Mouse (Mus musculus) left cerebral cortex, postnatal 10 days (tissue): Measurements from ENCODE around the gene Snd1. TPM values are rescaled to one million over a fixed set of nuclear protein-coding genes. Genes with fewer than 3 reads are reported as not detected.
A peak's percentile ranks its signal among the peaks of the same experiment; 100 is the strongest.

Experiments
- DNase-seq, 2 experiments: peaks; one replicate each; pipeline ENCODE4 v3.0.0; 2021 to 2022; ENCODE audit warnings: low spot score in 2 of 2, mixed read lengths in 1 of 2; ENCODE audit errors: extremely low spot score in 1 of 2
- intact Hi-C: fragments of 180-260 bp; cut with DNase I; formaldehyde crosslinking; loops from one replicate; pipeline ENCODE4 v1.15.1; 2025
- total RNA-seq, 2 experiments: library from RNA; stranded (reverse); gene quantifications; 2 replicates each; pipeline ENCODE4 v1.2.3; 2021

Snd1 gene
- total RNA-seq, 2 experiments from 2014 or later: 109 to 116 TPM

DNA sequence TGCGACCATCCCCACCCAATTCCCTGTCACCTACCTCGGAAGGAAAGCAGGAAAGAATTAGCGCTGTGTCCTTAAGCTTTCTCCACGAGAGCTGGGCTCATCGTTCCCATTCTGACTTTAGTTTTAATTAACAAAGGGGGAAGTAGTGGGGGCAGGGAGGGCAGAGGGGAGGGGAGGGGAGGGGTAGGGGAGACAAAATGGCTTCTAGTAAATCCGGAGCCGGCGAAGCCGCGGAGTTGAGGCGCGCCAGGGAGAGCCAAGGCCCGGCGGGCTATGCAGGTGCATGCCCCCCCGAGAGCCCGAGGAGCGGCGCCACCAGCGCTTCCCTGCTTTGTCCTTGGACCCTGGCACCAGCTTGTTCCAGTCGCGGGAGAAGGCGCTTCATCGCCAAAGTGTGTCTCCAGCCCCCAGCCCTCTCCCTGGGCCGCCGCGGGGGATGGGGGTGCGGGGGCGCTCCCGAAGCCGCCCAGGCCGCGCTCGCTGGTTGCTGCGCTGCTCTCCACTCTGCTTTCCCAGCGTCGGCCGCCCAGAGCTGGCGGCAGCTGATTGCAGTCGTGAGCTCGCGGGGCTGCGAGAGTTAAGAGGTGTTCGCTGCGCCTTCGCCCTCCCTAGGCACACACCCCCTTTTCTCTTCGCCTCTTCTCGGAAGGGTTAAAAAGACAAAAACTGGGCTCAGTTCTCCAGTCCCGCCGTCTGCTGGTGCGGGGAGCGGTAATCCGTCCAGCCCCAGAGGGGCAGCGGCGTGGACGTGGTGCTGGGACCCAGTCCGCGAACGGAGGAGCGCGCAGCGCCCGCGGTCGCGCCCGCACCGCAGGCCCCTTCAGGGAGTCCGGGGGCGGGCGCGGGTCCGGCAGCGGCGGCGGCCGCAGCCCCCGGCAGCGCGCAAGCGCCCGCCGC lies 357.2 kb downstream of the Snd1 start:
- DNase-seq: peak in 1 of 2 experiments; percentile 77
- intact Hi-C loops: loop anchor here (5.0 to 10.0 kb wide), 3 partner anchors 190 to 313 kb away; no protein-coding TSS in a partner anchor

GRCm38 (mm10) chr6:28832751-28833291 lies 357.9 kb downstream of the Snd1 start:
- peak; percentile 50 to 76 for DNase-seq
- intact Hi-C loops: loop anchor here (5.0 to 10.0 kb wide), 3 partner anchors 189 to 312 kb away; no protein-coding TSS in a partner anchor

DNA sequence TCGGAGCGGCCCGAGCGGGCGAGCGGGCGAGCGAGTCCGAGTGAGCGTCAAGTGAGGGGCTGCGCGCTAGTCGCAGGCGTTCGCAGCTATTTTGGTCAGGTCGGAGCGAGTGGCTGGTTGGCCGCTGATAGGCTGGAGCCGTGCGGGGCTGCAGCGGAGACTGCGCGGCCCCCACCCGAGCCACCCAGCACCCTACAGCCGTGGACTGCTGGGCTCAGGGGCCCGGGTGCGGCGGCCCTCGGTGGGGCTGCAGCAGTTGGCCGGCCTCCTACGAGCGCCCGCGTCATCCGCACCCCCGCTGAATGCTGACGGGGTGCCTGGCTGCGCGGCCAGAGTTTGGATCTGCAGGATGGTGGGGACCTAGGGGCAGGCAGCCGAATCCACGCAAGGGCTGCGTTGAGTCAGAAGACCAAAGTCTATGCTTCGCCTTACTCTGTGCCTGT lies 358.5 kb downstream of the Snd1 start:
- intact Hi-C loops: loop anchor here (5.0 to 10.0 kb wide), 3 partner anchors 189 to 311 kb away; no protein-coding TSS in a partner anchor

GRCm38 (mm10) chr6:28834046-28834445 lies 359.1 kb downstream of the Snd1 start:
- intact Hi-C loops: loop anchor here (5.0 to 10.0 kb wide), 3 partner anchors 188 to 311 kb away; no protein-coding TSS in a partner anchor
- DNase-seq: no peak

More for the DNA sequence above, 358.5 kb downstream of the Snd1 start:
- peak; percentile 58 to 81 for DNase-seq

- DNase-seq: no peak
- intact Hi-C loops: loop anchor here (10.0 kb wide), 1 partner anchor 308 kb away; no protein-coding TSS in a partner anchor
Observed at GRCm38 (mm10) chr6:28836600-28836999, 361.7 kb downstream of the Snd1 start.

- intact Hi-C loops: no loop called here
- no peak for DNase-seq
Observed at GRCm38 (mm10) chr6:28841569-28841968, 366.6 kb downstream of the Snd1 start.

GRCm38 (mm10) chr6:28842375-28843276 lies 367.7 kb downstream of the Snd1 start:
- DNase-seq: peak; percentile 71 to 80
- intact Hi-C loops: no loop called here

DNA sequence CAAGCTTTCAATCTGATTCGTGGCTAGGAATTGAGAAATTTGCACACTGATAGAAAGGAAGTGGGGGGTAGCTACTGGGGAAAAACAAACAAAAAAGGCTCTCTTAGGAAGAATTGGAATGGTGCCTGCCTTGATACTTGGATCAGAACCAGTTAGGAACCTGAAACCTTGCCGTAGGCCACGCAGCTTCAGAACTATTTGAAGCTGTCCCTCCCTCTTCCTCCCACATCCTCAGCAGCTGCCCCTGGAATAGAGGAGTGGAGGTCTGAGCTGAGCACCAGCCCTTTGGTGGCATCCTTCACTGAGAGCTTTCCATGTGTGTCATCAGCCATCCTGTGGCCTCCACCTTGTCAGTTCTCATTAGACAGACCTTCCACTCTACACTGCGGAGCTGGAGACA lies 370.7 kb downstream of the Snd1 start:
- intact Hi-C loops: no loop called here
- DNase-seq: no peak

DNA sequence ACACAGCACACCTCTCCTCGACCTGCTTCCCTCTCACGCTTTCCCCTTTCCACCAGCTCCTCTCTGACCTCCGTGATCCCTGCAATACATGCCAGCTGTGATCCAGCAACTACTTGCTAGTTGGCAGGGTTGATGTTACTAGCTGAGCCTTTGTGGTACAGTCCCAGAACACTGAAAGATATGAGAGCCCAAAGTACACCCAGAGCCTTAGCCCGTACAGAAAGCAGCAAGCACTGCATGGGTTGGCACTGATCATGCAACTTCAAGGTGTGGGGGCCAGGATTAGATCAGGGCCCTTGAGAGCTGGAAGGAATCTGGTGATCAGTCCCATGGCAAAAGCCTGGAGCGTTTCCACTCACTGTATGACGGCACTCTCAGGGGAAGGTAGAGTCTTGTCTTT lies 372.7 kb downstream of the Snd1 start:
- intact Hi-C loops: no loop called here
- no peak for DNase-seq

DNA sequence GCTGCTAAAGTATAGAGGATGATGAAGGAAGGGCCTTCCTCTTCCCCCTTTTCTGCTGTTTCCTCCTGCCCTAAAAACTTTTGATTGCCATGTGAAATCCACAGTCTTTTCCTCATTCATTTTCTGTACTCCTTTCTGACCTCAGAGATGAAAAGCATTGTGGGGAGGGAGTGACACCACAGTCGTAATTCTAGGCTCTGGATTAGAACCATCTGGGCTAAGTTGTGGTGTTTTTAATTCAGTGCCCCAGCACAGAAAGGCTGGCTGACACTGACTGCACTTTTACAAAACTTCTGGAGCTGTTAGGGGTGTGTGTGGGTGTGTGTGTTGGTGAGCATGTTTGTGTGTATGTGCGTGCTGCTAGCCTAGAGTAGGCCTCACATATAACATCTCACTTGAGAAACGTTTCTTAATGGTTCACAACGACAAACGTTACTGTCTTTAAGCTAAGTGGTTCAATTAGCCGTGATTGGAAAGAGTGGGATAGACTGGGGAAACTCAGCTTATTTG lies 373.4 kb downstream of the Snd1 start:
- no peak for DNase-seq
- intact Hi-C loops: no loop called here

DNA sequence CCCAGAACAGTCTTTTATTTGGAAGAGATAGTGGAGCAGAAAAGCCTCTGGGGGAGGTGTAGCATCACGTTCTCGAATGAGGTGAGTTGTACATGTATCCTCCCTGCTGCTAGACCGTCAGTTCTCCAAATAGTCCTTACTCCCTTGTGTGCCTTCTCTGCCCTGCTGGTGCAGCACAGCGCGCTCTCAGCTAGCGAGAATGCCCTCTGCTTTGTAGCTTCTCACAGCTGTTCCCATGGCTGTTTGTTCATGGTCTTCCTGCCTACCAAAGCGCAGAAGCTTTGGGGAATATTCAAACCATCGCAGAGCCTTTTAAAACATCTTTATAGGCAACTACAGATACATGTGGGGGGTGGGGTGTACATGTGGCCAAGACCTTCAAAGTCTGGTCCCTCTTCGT lies 374.0 kb downstream of the Snd1 start:
- DNase-seq: no peak
- intact Hi-C loops: no loop called here

GRCm38 (mm10) chr6:28849317-28849716 lies 374.4 kb downstream of the Snd1 start:
- DNase-seq: no peak
- intact Hi-C loops: no loop called here

DNA sequence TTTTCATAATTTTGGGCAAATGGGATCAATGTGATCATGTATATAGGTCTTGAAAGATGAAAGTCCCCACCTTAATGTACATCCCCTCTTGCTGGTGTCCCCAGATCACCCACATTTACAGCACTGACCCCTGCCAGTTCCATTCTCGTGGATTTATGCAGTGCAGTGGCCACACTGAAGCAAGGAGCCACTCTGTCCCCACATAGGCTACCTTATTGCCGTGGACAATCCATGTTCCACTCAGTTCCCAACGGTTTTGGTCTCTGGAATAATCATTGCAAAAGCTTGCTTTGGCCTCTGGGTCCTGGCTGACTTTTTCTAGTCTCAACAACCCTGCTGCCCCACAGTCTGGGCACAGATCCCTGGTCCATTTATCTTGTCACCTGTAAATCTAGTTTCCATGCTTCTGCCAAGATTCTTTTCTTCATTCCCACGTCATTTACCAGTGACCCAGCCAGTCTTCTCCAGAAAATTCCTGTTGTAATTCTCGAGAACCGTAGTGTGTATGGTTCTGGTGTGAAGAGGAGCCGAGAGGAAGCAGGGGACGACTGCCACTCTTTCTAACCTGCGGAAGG lies 375.5 kb downstream of the Snd1 start:
- no peak for DNase-seq
- intact Hi-C loops: no loop called here

GRCm38 (mm10) chr6:28852342-28852741 lies 377.4 kb downstream of the Snd1 start:
- intact Hi-C loops: no loop called here
- no peak for DNase-seq

- intact Hi-C loops: no loop called here
Observed at GRCm38 (mm10) chr6:28853164-28853563, 378.2 kb downstream of the Snd1 start.

DNA sequence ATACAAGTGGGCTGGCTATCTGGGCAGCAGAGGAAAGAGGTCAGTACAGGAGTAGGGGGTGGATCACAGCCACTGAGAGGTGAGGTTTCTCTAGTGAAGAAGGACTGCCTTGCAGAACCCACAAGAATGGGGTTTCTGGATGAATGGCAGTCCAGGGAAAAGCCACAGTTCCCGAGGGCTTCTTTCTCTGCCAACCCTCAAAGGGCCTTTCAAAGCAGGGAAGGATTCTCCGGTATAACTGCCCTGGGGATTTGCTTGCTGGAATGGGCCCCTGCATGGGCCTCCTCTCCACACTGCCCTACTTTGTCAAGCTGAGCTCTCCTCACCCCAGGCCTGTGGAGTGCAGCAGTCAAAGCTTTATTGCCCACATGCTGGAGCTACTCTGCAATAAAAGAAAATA lies 378.7 kb downstream of the Snd1 start:
- intact Hi-C loops: no loop called here
- no peak for DNase-seq

More at GRCm38 (mm10) chr6:28853164-28853563, 378.2 kb downstream of the Snd1 start:
- DNase-seq: no peak

DNA sequence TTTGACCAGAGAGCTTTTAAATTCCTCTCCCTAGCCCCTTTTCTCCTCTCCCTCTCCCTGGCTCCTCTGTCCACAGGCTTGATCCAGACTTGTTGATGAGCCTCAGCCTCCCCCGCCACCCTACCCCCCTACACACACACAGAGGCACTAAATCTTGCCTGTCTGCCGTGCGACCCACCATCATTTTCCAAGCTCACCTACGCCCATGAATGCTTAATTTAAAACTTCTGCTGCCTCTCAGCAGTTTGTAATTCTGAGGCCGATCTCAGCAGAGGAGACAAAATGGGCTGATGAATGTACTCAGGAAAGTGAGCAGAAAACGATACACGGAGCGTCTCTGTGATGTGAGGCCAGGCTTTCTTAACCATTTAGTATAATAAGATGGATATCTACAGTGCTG lies 379.7 kb downstream of the Snd1 start:
- no peak for DNase-seq
- intact Hi-C loops: no loop called here

DNA sequence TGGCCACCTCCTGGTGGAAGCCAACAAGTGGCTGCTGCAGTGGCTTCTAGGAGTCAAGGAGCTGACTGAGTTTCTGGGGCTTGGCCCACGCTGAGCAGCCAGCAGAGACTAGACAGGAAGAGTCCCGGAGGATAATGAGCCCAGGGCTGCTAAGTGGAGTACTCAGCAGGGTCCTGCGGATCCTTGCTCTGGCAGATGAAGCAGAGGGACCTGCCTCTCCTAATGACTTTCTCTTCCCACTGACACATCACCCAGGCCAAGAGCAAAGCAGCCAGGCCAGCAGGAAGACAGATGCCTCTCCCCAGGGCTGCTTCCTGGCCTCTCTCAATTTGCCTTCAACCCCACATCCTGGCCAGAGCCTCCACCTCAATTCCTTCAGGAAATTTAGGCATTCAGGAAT lies 380.5 kb downstream of the Snd1 start:
- no peak for DNase-seq
- intact Hi-C loops: no loop called here
